Mouse (Mus musculus) myocyte (in vitro differentiated cells): ENCODE measurements around the gene Aifm3. TPM values are rescaled to one million over a fixed set of nuclear protein-coding genes. Genes with fewer than 3 reads are reported as not detected.

ENCODE experiments used
- H3K27me3 ChIP-seq: one replicate; pipeline ENCODE4 v1.6.1; 2011; ENCODE audit not compliant: control insufficient read depth, insufficient read depth, insufficient read length
- H3K36me3 ChIP-seq: one replicate; pipeline ENCODE4 v1.6.1; 2011; ENCODE audit not compliant: control insufficient read depth, insufficient read depth
- H3K4me2 ChIP-seq: one replicate; pipeline ENCODE4 v1.6.1; 2011; ENCODE audit warnings: low read depth, control low read depth
- H3K4me3 ChIP-seq: one replicate; pipeline ENCODE4 v1.5.1; 2011; ENCODE audit warnings: mild to moderate bottlenecking, control low read depth, moderate library complexity
- H3K79me2 ChIP-seq: one replicate; pipeline ENCODE4 v1.6.1; 2011; ENCODE audit not compliant: control insufficient read depth, insufficient read depth
- H3ac ChIP-seq: one replicate; pipeline ENCODE4 v1.6.1; 2011; ENCODE audit not compliant: control insufficient read depth, insufficient read length
- CEBPB ChIP-seq: IDR thresholded peaks from 2 replicates; pipeline ENCODE4 v1.6.1; 2011; ENCODE audit warnings: mild to moderate bottlenecking, moderate library complexity; ENCODE audit not compliant: poor library complexity, insufficient read depth, severe bottlenecking
- E2F4 ChIP-seq: IDR thresholded peaks from one replicate; pipeline ENCODE4 v1.6.1; 2011; ENCODE audit warnings: mild to moderate bottlenecking, control low read depth, moderate library complexity; ENCODE audit not compliant: insufficient read depth
- MAX ChIP-seq: IDR thresholded peaks from one replicate; pipeline ENCODE4 v1.6.1; 2011; ENCODE audit warnings: low read depth, mild to moderate bottlenecking, control low read depth
- MYOD1 ChIP-seq, 3 experiments: IDR thresholded peaks; one replicate each; pipeline ENCODE4 v1.6.1; 2011; ENCODE audit warnings: control low read depth in 2 of 3, low read depth in 2 of 3, mild to moderate bottlenecking in 2 of 3, moderate library complexity in 1 of 3; ENCODE audit not compliant: insufficient read length in 2 of 3, control insufficient read depth in 1 of 3
- MYOG ChIP-seq, 3 experiments: IDR thresholded peaks; one replicate each; pipeline ENCODE4 v1.6.1; 2011; ENCODE audit warnings: control low read depth in 2 of 3, low read depth in 2 of 3, mild to moderate bottlenecking in 2 of 3; ENCODE audit not compliant: insufficient read length in 2 of 3, control insufficient read depth in 1 of 3, insufficient read depth in 1 of 3
- POLR2A ChIP-seq: IDR thresholded peaks from one replicate; pipeline ENCODE4 v1.6.1; 2011; ENCODE audit warnings: low read depth, mild to moderate bottlenecking, control low read depth, moderate library complexity; ENCODE audit not compliant: insufficient read length
- POLR2AphosphoS2 ChIP-seq: IDR thresholded peaks from one replicate; pipeline ENCODE4 v1.6.1; 2011; ENCODE audit warnings: low read depth, control low read depth; ENCODE audit not compliant: insufficient read length
- REST ChIP-seq: IDR thresholded peaks from one replicate; pipeline ENCODE4 v1.6.1; 2011; ENCODE audit warnings: mild to moderate bottlenecking, control low read depth, moderate library complexity; ENCODE audit not compliant: insufficient read depth, insufficient read length
- SRF ChIP-seq: IDR thresholded peaks from one replicate; pipeline ENCODE4 v1.6.1; 2011; ENCODE audit warnings: low read depth; ENCODE audit not compliant: control insufficient read depth, insufficient read length
- TCF12 ChIP-seq: IDR thresholded peaks from one replicate; pipeline ENCODE4 v1.6.1; 2011; ENCODE audit warnings: mild to moderate bottlenecking, control low read depth; ENCODE audit not compliant: poor library complexity, insufficient read depth, severe bottlenecking
- TCF3 ChIP-seq: IDR thresholded peaks from one replicate; pipeline ENCODE4 v1.6.1; 2011; ENCODE audit warnings: low read depth, control low read depth; ENCODE audit not compliant: insufficient read length
- USF1 ChIP-seq: IDR thresholded peaks from one replicate; pipeline ENCODE4 v1.6.1; 2011; ENCODE audit warnings: low read depth, mild to moderate bottlenecking, control low read depth, moderate library complexity
- polyA plus RNA-seq: library from polyadenylated mRNA; unstranded; fragments of >200 nt; fragmentation: generic; extraction: Trizol; gene quantifications from one replicate; pipeline ENCODE4 v1.2.1, GENCODE M21; 2012; ENCODE audit warnings: missing spikeins

The Aifm3 gene
- polyA plus RNA-seq, 1 experiment = 0.02 TPM

DNA sequence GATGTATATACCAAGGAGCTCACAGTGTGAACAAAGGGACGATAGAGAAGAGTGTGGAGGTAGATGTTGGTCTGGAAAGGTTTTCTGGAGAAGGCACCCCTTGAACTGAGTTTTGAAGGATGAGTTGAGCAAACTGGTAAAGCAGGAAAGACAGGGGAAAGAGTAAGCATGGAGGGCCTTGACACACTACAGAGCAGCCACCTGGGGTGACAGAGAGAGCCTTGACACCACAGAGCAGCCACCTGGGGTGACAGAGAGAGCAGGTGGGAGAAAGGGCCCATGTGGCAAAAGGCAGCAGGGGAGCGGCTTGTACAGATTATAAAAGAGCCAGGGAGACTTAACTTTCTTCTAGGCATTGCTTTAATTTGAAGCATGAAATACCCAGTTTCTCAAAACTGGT lies 14.7 kb upstream of the Aifm3 start:
- Histone ChIP-seq H3ac (no peak overlapping the region), H3K27me3 (no peaks in the 10 kb centered on the region), H3K79me2 (peaks cover 95% of the 10 kb centered on the region), H3K36me3 (peaks cover 14% of the 10 kb centered on the region), H3K4me3 (no peak overlapping the region), H3K4me2 (no peak overlapping the region)
- TF ChIP-seq E2F4 (no peak), MYOD1 (IDR thresholded peaks at IDR 0.05; ENCODE audit: control insufficient read depth in 1 of 3, insufficient read length in 2 of 3, low read depth in 2 of 3) (no peak), CEBPB (no peak), USF1 (no peak), TCF12 (no peak), MYOG (IDR thresholded peaks at IDR 0.05; ENCODE audit: control insufficient read depth in 1 of 3, insufficient read depth in 1 of 3, insufficient read length in 2 of 3, low read depth in 2 of 3) (no peak), REST (no peak), TCF3 (no peak), POLR2AphosphoS2 (no peak), SRF (no peak), MAX (no peak), POLR2A (no peak)

DNA sequence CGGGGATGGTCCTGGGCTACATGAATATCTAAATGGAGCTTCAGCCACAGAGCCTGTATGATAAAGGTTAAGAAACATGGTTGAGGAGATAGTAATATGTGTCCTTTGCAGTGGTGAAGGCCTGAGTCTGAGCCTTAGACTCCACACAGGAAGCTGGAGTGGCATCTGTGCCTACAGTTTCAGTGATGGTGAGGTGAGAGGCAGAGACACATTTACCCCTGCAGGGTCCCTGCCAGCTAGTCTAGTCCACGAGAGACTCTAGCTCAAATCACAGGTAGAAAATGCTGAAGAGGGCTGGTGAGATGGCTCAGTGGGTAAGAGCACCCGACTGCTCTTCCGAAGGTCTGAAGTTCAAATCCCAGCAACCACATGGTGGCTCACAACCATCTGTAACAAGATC lies 14.1 kb upstream of the Aifm3 start:
- Histone ChIP-seq H3K27me3 (no peaks in the 10 kb centered on the region), H3K36me3 (peaks cover 8% of the 10 kb centered on the region), H3K79me2 (peaks cover 95% of the 10 kb centered on the region), H3ac (no peak overlapping the region), H3K4me3 (no peak overlapping the region), H3K4me2 (no peak overlapping the region)
- TF ChIP-seq TCF3 (no peak), MYOG (IDR thresholded peaks at IDR 0.05; ENCODE audit: control insufficient read depth in 1 of 3, insufficient read depth in 1 of 3, insufficient read length in 2 of 3, low read depth in 2 of 3) (no peak), POLR2AphosphoS2 (no peak), E2F4 (no peak), SRF (no peak)

DNA sequence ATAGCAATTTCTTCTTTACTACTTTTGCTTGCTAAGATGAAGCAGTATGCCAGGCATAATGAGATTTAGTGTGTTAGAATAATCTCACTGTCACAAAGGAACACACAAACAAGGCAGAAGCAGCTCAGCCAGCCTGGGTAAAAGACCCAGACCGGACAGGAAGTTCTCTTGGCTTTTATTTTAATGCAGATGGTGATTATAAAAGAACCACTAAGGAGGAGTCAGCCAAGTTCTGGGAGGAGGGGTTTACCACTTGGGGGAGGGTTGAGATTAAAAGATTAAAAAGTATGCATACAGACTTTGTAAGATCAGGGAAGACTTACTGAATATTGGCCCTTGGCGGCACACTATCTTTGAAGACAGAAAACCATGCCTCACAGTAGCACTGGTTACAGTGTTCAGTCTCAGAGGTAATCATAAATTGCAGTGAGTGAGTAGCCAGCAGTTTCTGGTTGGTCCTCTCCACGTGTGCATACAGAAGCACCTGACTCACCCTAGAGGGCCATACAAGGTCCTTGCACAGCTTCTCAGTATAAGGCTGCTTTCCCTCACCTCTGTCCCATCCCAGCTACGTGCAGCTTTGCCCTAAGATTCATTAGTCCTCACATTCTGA lies 11.0 kb upstream of the Aifm3 start:
- no peaks in the 10 kb centered on the region for H3K27me3 ChIP-seq
- H3K79me2 ChIP-seq = peaks cover 95% of the 10 kb centered on the region
- H3K4me2 ChIP-seq = no peak overlapping the region
- TF ChIP-seq TCF12 (no peak), POLR2A (no peak), REST (no peak), SRF (no peak), USF1 (no peak), MYOD1 (IDR thresholded peaks at IDR 0.05; ENCODE audit: control insufficient read depth in 1 of 3, insufficient read length in 2 of 3, low read depth in 2 of 3) (no peak), TCF3 (no peak), E2F4 (no peak), MAX (no peak), MYOG (IDR thresholded peaks at IDR 0.05; ENCODE audit: control insufficient read depth in 1 of 3, insufficient read depth in 1 of 3, insufficient read length in 2 of 3, low read depth in 2 of 3) (no peak), POLR2AphosphoS2 (no peak), CEBPB (no peak)
- H3K36me3 ChIP-seq = peaks cover 4% of the 10 kb centered on the region
- H3K4me3 ChIP-seq = no peak overlapping the region
- no peak overlapping the region for H3ac ChIP-seq

DNA sequence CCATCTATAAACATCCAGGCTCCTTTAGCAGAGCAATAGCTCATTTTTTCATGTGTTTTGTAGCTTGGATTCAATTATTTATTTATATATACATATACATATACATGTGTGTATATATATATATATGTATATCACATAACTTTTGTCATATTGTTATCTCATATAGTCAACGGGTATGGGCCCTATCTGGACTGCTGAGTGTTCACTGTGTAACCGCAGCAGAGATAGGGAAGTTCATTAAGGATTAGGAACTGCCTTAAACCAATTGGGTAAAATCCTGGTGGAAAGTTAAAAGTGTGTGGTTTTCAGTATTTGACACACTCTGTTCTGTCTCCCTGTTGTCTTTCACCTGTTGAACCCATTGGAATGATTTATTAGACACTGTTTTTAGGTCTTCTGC lies 7.9 kb upstream of the Aifm3 start:
- H3K36me3 ChIP-seq = peaks cover 18% of the 10 kb centered on the region
- H3K79me2 ChIP-seq = peaks cover 69% of the 10 kb centered on the region
- H3K4me2 ChIP-seq = no peak overlapping the region
- H3K4me3 ChIP-seq = no peak overlapping the region
- no peak overlapping the region for H3ac ChIP-seq
- TF ChIP-seq MYOD1 (IDR thresholded peaks at IDR 0.05; ENCODE audit: control insufficient read depth in 1 of 3, insufficient read length in 2 of 3, low read depth in 2 of 3) (no peak), E2F4 (no peak), REST (no peak), CEBPB (no peak), POLR2A (no peak), USF1 (no peak), MYOG (IDR thresholded peaks at IDR 0.05; ENCODE audit: control insufficient read depth in 1 of 3, insufficient read depth in 1 of 3, insufficient read length in 2 of 3, low read depth in 2 of 3) (no peak), MAX (no peak), SRF (no peak)
- no peaks in the 10 kb centered on the region for H3K27me3 ChIP-seq

DNA sequence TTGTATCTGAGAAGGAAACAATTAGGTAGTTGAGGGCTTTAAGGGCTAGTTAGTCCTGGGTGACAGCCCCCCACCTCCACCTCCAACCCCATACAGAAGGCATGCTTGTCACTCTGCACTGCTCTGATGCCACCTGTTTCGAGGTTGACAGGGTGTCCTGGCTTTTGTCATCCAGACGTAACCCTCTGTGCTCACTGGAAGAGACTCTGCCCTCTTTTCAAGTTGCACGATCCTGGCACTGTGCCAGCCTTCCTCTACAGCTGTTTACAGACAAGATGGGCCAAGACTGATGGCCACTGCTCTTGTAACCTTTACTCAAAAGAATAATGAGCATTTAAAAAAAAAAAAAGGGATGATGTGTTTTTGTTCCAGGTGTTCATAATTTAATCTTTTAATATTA lies 2.9 kb upstream of the Aifm3 start:
- Histone ChIP-seq H3K4me3 (no peak overlapping the region), H3K27me3 (no peaks in the 10 kb centered on the region), H3K4me2 (no peak overlapping the region), H3ac (no peak overlapping the region), H3K36me3 (peaks cover 15% of the 10 kb centered on the region), H3K79me2 (peaks cover 19% of the 10 kb centered on the region)
- TF ChIP-seq POLR2AphosphoS2 (no peak), POLR2A (no peak), MYOD1 (IDR thresholded peaks at IDR 0.05; ENCODE audit: control insufficient read depth in 1 of 3, insufficient read length in 2 of 3, low read depth in 2 of 3) (peak in 2 of 3 experiments; percentile 41 to 53), MYOG (IDR thresholded peaks at IDR 0.05; ENCODE audit: control insufficient read depth in 1 of 3, insufficient read depth in 1 of 3, insufficient read length in 2 of 3, low read depth in 2 of 3) (peak in 2 of 3 experiments; percentile 51 to 52)
